Mouse (Mus musculus) urinary bladder, postnatal 25 days (tissue): ENCODE results near the gene Mrps21.

ENCODE experiments used
- DNase-seq: peaks from one replicate; pipeline ENCODE4 v3.0.0; 2022; ENCODE audit warnings: low spot score

Gene Mrps21

GRCm38 (mm10) chr3:95850611-95851010, 20.7 kb downstream of the Mrps21 start:
- no peak for DNase-seq

DNA sequence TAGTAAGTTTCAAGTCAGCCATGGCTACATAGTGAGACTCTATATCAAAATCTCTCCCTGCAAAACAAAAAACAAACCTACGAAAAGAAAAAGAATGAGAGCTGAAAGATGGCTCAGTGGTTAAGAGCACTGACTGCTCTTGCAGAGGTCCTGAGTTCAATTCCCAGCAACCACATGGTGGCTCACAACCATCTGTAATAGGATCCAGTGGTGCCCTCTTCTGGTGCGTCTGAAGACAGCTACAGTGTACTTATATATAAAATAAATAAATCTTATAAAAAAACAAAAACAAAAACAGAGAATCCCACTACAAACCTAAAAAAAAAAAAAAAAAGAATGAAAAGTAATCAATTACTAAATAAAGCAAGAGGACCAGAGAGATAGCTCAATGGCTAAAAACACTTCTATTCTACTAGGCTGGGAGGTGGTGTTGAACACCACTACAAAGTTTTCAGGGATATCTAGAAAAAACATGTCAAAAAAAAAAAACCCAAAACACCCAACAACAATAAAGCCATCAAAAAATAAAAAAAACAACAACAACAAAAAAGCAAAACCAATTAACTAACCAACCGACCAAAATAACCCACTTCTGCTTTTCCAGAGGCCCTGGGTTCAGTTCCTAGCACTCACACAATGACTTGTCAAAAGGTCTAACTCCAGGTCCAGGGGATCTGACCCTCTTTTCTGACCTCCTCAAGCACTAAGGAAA, 28.7 kb downstream of the Mrps21 start:
- no peak for DNase-seq

GRCm38 (mm10) chr3:95839250-95839649, 32.1 kb downstream of the Mrps21 start:
- no peak for DNase-seq

GRCm38 (mm10) chr3:95829053-95829452, 42.3 kb downstream of the Mrps21 start:
- no peak for DNase-seq

DNA sequence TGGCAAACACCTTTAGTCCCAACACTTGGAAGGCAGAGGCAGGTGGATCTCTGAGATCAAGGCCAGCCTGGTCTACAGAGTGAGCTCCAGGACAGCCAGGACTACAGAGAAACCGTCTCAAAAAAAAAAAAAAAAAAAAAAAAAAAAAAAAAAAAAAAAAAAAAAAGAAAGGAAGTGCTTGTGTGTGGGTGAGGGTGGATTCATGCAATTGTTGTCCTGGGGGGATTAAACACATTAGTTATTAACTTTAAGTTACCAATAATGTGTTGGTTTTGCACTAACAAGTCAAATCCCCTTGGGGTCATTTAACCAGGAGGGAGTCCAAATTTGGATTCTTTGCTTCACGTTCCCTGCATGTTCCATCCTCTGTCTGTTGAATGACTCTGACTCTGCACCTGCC, 45.0 kb downstream of the Mrps21 start:
- DNase-seq, result no peak

- peak; percentile 6 for DNase-seq
Observed at GRCm38 (mm10) chr3:95820046-95821010, 51.0 kb downstream of the Mrps21 start.

DNA sequence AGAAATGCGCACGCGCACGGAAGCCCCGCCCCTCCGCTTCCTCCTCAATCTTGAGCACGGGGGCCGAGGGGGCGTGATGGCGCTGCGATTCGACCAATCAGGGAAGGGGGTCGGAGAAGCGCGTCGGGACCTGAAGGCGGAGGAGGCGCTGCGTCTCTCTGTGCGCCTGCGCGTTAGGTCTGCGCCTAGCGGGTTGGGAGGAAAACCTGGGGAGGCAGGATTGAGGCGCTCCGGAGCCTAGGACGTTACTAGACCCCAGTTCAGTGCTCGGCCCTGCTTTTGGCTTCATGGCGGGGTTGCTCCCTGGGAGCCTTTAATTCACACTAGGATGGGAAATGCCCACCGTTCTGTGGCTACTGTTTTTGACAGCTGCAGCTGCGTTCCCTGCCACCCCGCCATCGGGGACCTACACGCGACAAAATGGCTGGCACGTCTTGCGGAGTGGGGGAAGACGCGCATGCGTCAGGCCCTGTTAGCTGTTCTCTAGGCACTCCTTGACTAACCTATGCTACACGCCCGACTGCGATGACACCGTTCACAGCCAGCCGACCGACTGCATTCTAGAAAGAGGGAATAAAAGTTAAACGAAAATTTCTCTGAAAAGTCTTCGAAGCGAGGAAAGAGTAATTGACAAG, 51.9 kb downstream of the Mrps21 start:
- DNase-seq, result peak; percentile 100

GRCm38 (mm10) chr3:95818571-95819288, 52.6 kb downstream of the Mrps21 start, which contains the start of gene Rprd2:
Rprd2 (minus strand) TSS chr3:95818863.
- DNase-seq, result peak; percentile 67

- DNase-seq, result peak; percentile 30
Observed at GRCm38 (mm10) chr3:95818026-95818511, 53.2 kb downstream of the Mrps21 start.

GRCm38 (mm10) chr3:95816681-95817080, 54.6 kb downstream of the Mrps21 start:
- DNase-seq, result no peak
